Mouse (Mus musculus) megakaryocyte, adult 5-6 weeks (primary cell): ENCODE measurements around the gene Paqr8. TPM values are rescaled to one million over a fixed set of nuclear protein-coding genes. Genes with fewer than 3 reads are reported as not detected.

Experiments
- ATAC-seq: 2 replicates; pipeline ENCODE4 v1.8.0; 2016; ENCODE audit warnings: mild to moderate bottlenecking, inconsistent platforms; ENCODE audit not compliant: poor library complexity, severe bottlenecking
- total RNA-seq, 2 experiments: library from RNA; stranded (forward) in 1 of 2; stranded (reverse) in 1 of 2; fragments of 153-499, 151-499 nt in 1 of 2; fragments of 221-1000, 200-1000 nt in 1 of 2; gene quantifications; 2 replicates each; pipeline versions ENCODE4 v1.2.3 to v1.2.4; 2015 to 2017

Gene Paqr8
- total RNA-seq (2015) (0.71 and 1.7 TPM in 2 replicates), total RNA-seq (2017) (0.84 and 1.1 TPM in 2 replicates)

DNA sequence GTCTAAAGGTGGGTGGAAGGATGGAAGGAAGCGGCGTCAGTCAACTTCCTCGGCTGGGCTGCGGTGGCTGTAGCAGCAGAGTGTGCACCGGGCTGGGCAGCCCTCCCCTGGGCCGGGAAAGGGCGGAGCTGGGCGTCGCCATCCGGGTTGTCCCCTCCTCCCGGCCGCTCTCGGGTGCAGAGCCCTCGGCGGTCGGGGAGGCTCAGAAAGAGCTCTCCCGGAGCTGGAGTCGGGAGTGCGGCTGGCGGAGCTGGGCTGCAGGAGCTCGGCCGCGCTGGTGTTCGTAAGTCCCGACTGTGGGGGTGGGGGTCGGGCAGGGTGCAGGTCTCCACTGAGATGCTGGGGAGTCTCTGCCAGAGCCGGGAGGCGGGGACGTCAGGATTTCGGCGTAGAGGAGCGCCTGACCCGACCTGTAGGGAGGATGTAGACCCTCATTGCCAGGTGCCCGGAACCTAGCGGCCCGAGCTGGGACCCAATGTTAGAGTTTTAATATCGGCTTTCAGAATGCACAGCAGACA lies at the start of gene Paqr8:
TSS of gene Paqr8 (plus strand) at position 203 of the 518 bp plus-strand sequence.
- peak; percentile 97 for ATAC-seq

DNA sequence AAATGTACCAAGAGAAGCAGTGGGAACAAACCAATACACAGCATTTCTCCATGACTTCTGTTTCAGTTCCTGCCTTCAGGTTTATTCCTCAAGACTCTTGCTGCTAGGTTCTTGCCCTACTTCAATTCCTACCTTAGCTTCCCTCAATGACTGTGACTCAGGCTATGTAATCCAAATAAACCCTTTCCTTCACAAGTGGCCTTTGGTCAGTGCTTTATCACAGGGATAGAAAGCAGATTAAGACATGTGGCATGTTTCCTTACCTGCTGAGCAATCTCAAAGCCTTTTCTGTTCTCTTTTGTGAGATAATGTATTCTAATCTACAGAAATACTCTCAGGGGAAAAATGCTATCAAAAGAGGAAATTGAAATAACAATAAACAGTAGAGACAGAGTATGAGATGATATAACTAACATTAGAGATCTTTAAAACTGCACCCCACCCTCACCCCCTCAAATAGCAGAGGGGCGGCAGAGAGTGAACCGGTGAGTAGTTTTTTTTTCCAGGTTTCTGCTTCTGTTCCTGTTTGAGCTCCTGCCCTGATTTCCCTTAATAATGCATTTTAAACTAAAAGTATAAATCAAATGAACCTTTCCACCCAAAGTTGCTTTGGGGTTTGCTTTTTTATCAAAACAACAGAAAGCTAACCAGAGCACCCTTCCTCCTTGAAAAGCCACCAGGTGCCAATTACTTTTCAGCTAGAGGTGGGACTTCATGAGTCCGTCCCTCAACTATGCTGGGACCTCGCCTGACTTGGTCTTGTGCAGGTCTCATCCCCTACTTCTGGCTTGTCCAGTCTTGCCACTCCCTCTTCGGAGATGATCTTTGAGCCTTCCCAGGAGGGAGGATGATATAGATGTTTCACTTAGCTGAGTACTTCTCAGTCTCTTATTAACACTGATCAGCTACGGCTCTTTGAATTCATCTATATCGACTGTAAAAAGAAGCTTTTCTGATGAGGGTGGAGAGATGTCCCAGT lies 33.2 kb upstream of the Paqr8 start:
- no peak for ATAC-seq

DNA sequence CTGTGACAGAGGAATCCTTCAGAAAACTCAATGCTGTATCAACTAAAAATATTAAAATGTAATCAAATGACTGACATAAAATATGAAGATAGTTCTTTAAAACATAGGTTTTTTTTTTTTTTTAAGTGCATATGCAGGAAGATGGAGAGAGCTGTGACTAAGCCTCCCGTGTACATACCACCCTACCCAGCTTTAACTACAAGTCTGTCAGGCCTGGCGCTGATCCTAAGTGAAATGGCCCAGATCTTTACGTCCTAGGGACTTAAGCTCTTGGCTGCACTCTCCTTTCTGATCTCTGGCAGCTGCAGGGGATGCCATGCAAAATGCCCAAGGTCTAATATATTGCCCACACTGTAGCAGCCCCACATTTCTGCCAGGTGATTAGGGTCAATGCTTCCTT lies 29.6 kb upstream of the Paqr8 start:
- ATAC-seq = no peak

- ATAC-seq = no peak
These were observed 28.5 kb upstream of the Paqr8 start for GRCm38 (mm10) chr1:20861865-20862264.

DNA sequence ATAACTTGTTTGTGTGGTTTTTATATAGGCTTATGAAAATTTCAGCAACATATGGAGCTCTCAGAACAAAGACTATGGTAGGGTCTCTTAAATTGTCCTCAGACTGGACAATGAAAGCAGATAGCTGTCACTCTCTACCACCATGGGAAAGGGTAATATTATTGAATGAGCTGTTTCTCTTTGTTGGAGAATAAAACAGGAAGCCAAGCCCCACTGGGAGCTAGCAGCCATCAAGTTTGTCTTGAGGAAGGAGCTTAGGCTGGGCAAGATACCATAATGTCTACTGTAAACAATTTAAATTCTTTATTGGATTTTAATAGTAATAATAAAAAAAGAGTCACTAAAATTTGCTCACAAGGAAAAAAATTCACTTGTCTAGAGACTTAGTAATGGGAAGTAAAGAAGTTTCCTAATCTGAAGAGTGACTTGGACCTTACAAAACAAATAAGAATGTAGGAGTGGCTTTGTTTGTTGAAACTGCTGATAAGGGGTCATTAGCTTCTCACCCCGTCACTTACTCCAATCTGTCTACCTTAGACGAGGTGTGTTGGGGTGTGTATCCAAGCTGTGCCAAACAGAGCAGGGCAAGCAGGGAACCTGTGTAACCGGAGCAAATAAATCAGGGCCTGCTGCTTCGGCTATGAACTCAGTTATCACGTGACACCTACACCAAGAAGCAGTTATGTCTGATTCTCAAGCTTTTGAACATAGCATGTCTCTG lies 26.8 kb upstream of the Paqr8 start:
- no peak for ATAC-seq

DNA sequence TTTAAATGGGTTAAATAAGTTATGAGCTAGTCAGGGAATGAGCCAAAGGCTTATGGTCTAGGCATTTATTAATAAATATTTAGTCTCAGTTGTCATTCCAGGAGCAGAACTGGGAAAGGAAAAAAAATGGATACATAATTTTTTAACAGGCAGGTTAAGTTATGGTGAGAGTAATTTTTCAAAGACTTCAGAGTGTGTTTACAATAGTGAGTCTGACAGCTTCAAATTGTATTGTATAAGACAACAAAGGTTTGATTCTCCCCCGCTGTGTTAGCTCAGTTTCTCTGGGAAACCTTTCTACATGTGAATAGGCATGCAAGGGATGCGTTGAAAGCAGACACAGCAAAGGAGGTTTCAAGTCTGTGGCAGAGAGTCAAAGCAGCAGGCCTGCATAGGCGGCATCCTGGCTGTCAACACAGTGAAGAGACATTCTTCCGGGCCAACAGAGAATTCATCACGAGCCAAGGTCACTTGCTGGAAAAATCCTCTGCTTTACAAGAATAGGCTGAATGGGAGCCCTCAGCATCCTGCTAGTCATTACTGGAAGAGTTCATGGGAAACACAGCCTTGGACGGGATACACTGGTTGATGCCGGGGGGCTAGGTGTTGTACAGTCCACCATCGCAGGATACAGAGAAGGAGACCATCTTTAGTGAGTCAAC lies 23.0 kb upstream of the Paqr8 start:
- no peak for ATAC-seq

DNA sequence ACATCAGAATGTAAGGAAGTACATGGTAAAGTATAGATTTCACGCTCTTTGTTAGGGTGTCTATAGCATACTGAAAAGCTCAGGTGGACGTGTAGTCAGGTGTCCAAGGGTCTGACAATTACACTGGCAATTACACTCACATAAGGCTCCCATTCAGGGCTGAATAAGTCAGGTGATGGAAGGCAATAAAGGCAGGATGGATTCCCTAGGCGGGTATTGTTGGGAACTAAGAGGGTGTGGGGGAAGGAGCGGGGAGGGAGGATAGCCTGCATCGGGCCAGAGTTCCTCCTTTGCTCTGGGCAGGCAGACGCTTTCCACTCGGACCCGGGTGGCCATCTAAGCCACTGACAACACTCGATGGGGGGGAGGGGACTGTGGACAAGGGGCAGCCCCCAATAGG lies 22.4 kb upstream of the Paqr8 start:
- ATAC-seq = no peak

GRCm38 (mm10) chr1:20870887-20871286 lies 19.5 kb upstream of the Paqr8 start:
- ATAC-seq = no peak

DNA sequence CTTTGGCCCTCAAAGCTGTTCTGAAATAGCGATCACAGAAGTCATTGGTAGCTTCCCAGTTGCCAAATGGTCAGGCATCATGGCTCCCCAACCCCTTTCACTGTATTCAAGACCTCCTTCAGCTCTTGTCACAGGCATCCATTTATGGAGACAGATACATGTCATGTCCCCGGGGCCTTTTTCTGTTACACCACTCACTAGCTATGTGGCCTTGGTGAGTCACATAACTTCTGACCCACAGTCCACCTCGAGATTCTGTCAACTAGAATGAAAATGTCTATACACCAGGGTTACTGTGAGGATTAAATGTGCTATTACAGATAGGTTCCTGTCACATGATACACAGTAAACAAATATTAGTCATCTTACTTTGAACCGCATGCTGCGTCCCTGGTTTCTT lies 17.9 kb upstream of the Paqr8 start:
- no peak for ATAC-seq

- no peak for ATAC-seq
These were observed 16.3 kb upstream of the Paqr8 start for GRCm38 (mm10) chr1:20874061-20874460.

- ATAC-seq = no peak
These were observed 13.1 kb upstream of the Paqr8 start for GRCm38 (mm10) chr1:20877355-20877754.

GRCm38 (mm10) chr1:20879361-20879760 lies 11.0 kb upstream of the Paqr8 start:
- ATAC-seq = no peak

DNA sequence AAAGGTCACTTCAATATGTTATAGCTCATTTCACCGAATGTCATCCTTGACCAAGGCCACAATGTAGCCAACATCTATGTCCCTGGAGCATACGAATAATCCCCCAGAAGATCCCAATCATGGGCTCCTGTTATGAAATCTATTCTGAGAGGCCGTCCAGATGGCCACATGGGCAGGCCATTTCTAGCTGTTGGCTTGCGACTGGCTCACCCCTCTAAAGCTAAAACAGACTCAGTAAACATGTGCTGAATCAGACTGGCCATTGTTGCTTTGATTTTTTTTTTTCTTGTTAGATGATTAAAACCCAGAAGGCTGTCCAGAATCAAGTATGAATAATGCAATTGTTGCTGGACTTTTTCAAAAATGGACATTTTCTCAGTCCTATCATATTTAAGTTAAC lies 7.3 kb upstream of the Paqr8 start:
- ATAC-seq = no peak

GRCm38 (mm10) chr1:20889677-20890403 lies 566 bp upstream of the Paqr8 start:
- ATAC-seq = no peak

DNA sequence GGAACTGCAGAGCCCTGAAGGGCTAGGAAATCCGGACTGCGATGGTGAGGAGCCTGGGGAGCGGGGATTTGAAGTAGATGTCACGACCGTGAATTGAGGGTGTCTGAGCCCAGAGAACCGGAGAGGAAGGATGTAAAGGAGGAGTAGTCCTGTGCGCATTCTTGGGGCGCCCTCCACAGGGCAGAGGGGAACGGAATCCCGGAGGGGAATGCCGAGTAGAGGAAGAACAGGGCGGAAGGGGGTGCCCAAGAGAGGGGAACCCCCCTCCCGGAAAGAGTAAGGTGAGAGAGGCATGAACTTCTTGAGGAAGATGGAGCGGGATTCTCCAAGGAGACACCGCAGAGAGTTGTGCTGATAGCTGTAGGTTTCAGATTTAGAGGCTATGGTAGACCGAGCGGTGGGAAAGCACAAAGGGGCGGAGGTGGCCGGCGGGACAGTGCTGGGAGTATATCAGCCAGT lies 564 bp downstream of the Paqr8 start:
- peak; percentile 71 for ATAC-seq

DNA sequence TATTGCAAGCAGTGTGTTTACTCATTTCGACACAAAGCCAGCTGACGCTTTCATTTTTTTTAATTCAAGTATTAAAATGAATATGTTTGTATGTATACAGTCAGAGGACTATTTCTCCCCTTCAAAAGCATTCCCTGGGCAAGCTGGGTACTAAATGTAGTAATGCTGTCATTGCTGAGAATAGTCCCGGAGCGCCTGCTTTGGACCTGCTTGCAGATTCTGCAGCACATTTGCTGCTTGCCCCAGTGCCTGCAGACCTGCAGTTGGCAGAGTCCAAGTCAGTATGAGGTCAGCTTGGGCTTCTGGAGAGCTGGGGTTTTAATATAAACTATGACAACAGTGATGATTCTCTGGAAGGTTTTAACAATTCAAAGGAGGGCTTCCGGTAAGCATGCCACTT lies 2.7 kb downstream of the Paqr8 start:
- ATAC-seq = no peak

DNA sequence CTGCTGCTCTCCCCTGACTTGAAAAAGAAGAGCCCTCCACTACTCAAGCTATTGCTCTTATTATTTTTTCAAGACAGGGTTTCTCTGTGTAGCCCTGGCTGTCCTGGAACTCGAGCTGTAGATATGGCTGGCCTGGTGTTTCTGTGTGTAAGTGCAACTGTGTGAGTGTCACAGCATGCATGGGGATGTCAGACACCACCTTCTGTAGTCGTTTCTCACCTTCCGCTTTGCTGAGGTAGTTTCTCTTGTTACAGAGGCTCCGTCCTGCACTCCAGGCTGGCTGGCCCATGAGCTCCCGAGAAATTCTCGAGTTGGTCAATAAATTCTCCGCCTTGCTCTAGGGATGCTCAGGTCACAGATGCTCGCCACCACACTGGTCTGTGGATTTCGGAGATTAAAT lies 8.0 kb downstream of the Paqr8 start:
- no peak for ATAC-seq

DNA sequence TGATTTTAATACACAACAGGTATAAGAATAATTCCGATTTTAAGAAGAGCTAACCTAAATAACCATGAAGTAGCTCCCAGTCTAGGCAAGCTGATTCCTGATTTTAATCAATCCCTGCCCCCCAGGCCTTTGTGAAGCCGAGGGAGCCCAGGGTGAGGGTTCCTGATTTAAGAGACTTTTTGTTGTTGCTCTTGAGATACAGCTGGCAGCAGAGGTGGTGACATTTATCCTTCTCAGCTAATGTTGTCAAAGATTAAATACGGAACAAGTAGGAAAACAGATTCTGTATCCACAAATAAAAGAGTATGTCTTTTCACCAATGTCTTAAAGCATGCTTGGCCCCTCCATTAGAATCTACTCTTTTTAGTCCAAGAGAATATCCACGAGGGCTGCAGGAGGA lies 9.9 kb downstream of the Paqr8 start:
- no peak for ATAC-seq

GRCm38 (mm10) chr1:20905501-20906127 lies 15.2 kb downstream of the Paqr8 start:
- no peak for ATAC-seq

DNA sequence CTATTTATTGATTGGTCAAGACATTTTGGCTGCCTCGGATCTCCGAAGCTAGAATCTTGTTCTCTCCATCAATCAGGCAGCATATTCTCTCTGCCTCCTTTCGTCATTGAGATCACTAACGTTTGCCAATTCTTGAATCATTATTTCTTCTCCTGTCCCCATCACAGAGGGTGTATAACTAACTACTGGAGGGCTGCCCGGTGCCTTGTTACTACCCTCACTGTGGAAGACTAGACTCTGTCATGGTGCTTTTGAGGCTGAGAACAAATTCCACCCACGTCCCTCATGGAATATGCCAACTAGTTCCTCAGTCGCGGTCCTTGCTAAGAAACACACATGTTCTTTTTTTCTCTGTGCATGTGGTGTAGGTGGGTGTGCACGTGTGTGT lies 15.7 kb downstream of the Paqr8 start:
- no peak for ATAC-seq
